Mouse (Mus musculus): Measurements from ENCODE around the gene Pop7.

DNA sequence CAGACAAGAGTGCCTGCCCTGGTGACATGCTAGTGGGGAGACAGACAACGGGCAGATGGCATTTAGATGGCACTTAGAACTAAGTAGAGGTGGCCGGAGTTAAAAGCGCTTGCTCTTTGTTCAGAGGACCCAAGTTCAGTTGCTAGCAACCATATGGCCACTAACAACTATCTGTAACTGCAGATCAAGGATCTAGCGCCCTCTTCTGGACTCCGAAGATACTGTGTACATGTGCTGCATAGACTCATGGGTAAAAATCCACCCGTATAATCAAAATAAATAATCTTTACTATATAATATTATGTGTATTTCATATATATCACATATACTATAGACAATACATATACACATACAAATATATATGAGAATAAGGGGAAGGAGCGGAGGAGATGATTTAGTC lies 14.7 kb downstream of the Pop7 start:
- TF ChIP-seq CTCF (IDR thresholded peaks at IDR 0.05): peak; percentile 41
- no peak for TF ChIP-seq EP300 (IDR thresholded peaks at IDR 0.05)
